Mouse (Mus musculus) cerebral cortex, adult 2 months (tissue): ENCODE measurements around the gene Tmem106a.

Experiments used
- WGBS: fragments of 180-500 bp; shearing (Covaris S2); methylation state at CpG from one replicate; pipeline ENCODE4 v1.1.7; 2018; 5-methylcytosine and 5-hydroxymethylcytosine counted together

The Tmem106a gene

GRCm38 (mm10) chr11:101602491-101602890 lies 20.4 kb downstream of the Tmem106a start:
- WGBS, result 52% methylated on average over 3 of the region's 3 CpGs

- 37% methylated on average over 3 of the region's 3 CpGs for WGBS
Observed at GRCm38 (mm10) chr11:101604116-101604515, 22.1 kb downstream of the Tmem106a start.

GRCm38 (mm10) chr11:101604531-101605453 lies 22.8 kb downstream of the Tmem106a start:
- WGBS, result 5% methylated on average over 30 of the region's 30 CpGs

GRCm38 (mm10) chr11:101607134-101607533 lies 25.1 kb downstream of the Tmem106a start:
- 94% methylated on average over 4 of the region's 4 CpGs for WGBS

- 29% methylated on average over 11 of the region's 11 CpGs for WGBS
Observed at GRCm38 (mm10) chr11:101610445-101610844, 28.4 kb downstream of the Tmem106a start.

GRCm38 (mm10) chr11:101613596-101613995 lies 31.6 kb downstream of the Tmem106a start:
- WGBS, result 82% methylated on average over 6 of the region's 6 CpGs

- WGBS, result 64% methylated on average over 4 of the region's 4 CpGs
Observed at GRCm38 (mm10) chr11:101614116-101614515, 32.1 kb downstream of the Tmem106a start.

- WGBS, result 86% methylated on average over 6 of the region's 6 CpGs
Observed at GRCm38 (mm10) chr11:101615380-101615779, 33.3 kb downstream of the Tmem106a start.

GRCm38 (mm10) chr11:101616104-101616503 lies 34.1 kb downstream of the Tmem106a start:
- 89% methylated on average over 8 of the region's 8 CpGs for WGBS

GRCm38 (mm10) chr11:101616948-101617767 lies 35.1 kb downstream of the Tmem106a start:
- WGBS, result 26% methylated on average over 18 of the region's 18 CpGs

GRCm38 (mm10) chr11:101617849-101618248 lies 35.8 kb downstream of the Tmem106a start:
- 16% methylated on average over 8 of the region's 8 CpGs for WGBS

GRCm38 (mm10) chr11:101618596-101618995 lies 36.6 kb downstream of the Tmem106a start:
- 69% methylated on average over 3 of the region's 3 CpGs for WGBS

GRCm38 (mm10) chr11:101620022-101620655 lies 38.1 kb downstream of the Tmem106a start:
- WGBS, result 83% methylated on average over 11 of the region's 11 CpGs

GRCm38 (mm10) chr11:101626649-101626994 lies 44.6 kb downstream of the Tmem106a start:
- 10% methylated on average over 8 of the region's 8 CpGs for WGBS

GRCm38 (mm10) chr11:101626995-101627856 lies 45.2 kb downstream of the Tmem106a start, which contains the start of gene Rdm1:
Gene Rdm1, plus strand, starts transcription at chr11:101627195.
- 1% methylated on average over 34 of the region's 34 CpGs for WGBS

GRCm38 (mm10) chr11:101627857-101628559 lies 46.0 kb downstream of the Tmem106a start:
- under 1% methylated on average over 33 of the region's 33 CpGs for WGBS

- 78% methylated on average over 4 of the region's 5 CpGs for WGBS
Observed at GRCm38 (mm10) chr11:101628733-101629417, 46.8 kb downstream of the Tmem106a start.

- WGBS, result 83% methylated on average over 10 of the region's 10 CpGs
Observed at GRCm38 (mm10) chr11:101635660-101636059, 53.6 kb downstream of the Tmem106a start.

GRCm38 (mm10) chr11:101639761-101640160 lies 57.7 kb downstream of the Tmem106a start:
- WGBS, result 91% methylated on average over 4 of the region's 4 CpGs
